Mouse (Mus musculus) midbrain, embryonic 14.5 days (tissue): ENCODE measurements at regions not wholly inside any gene's neighbourhood (a gene's known extent, or its start where the extent isn't known, plus 50 kb on each side); places are given as distances from the start of the nearest gene placed in this dataset.

Experiments
- ATAC-seq: fragments of 200-750 bp; cut with Nextera tagmentation; 2 replicates; pipeline ENCODE4 v1.8.0; 2017; ENCODE audit warnings: moderate number of reproducible peaks, moderate library complexity; ENCODE audit not compliant: low FRiP score, low TSS enrichment
- DNase-seq: peaks from one replicate; pipeline ENCODE4 v3.0.0-alpha.2; 2015
- H3K27ac ChIP-seq: fragments of 300-500 bp; sonication (generic); replicated peaks from 2 replicates; pipeline ENCODE4 v1.5.1; 2014; ENCODE audit warnings: mild to moderate bottlenecking, low read depth, low read length, moderate library complexity
- H3K27me3 ChIP-seq: fragments of 300-500 bp; sonication (generic); 2 replicates; pipeline ENCODE4 v1.6.1; 2014; ENCODE audit warnings: low read length, control low read depth, mixed read lengths; ENCODE audit not compliant: control insufficient read depth, insufficient read depth
- H3K36me3 ChIP-seq: fragments of 300-500 bp; sonication (generic); 2 replicates; pipeline ENCODE4 v1.6.1; 2014; ENCODE audit warnings: low read length, control low read depth; ENCODE audit not compliant: control insufficient read depth, insufficient read depth
- H3K4me1 ChIP-seq: fragments of 300-500 bp; sonication (generic); 2 replicates; pipeline ENCODE4 v1.6.1; 2014; ENCODE audit warnings: mild to moderate bottlenecking, antibody characterized with exemption, low read length, control low read depth; ENCODE audit not compliant: control insufficient read depth, insufficient read depth
- H3K4me2 ChIP-seq: fragments of 300-500 bp; sonication (generic); 2 replicates; pipeline ENCODE4 v1.6.1; 2014; ENCODE audit warnings: mild to moderate bottlenecking, low read length, moderate library complexity
- H3K4me3 ChIP-seq: fragments of 300-500 bp; sonication (generic); replicated peaks from 2 replicates; pipeline ENCODE4 v1.5.1; 2014; ENCODE audit warnings: low read depth, low read length
- H3K9ac ChIP-seq: fragments of 300-500 bp; sonication (generic); replicated peaks from 2 replicates; pipeline ENCODE4 v1.6.1; 2014; ENCODE audit warnings: mild to moderate bottlenecking, low read length, moderate library complexity
- H3K9me3 ChIP-seq: fragments of 300-500 bp; sonication (generic); 2 replicates; pipeline ENCODE4 v1.6.1; 2016; ENCODE audit warnings: low read length, control low read depth, mixed read lengths; ENCODE audit not compliant: control insufficient read depth
- WGBS: fragments of 180-500 bp; shearing (Covaris S2); extraction: QIAGEN DNeasy Blood & Tissue Kit; methylation state at CpG from one replicate; pipeline ENCODE4 v1.1.7; 2014; 5-methylcytosine and 5-hydroxymethylcytosine counted together

- Histone ChIP-seq H3K27ac (no peak overlapping the region), H3K9me3 (no peaks in the 10 kb centered on the region), H3K36me3 (no peaks in the 10 kb centered on the region), H3K27me3 (no peaks in the 10 kb centered on the region), H3K4me2 (no peak overlapping the region), H3K9ac (no peak overlapping the region), H3K4me1 (no peaks in the 10 kb centered on the region), H3K4me3 (no peak overlapping the region)
- DNase-seq = no peak
- no peak for ATAC-seq
- WGBS = 88% methylated on average over 1 of the region's 1 CpGs
Observed at GRCm38 (mm10) chr15:3669411-3669810, 86.1 kb upstream of the Ghr start.

- ATAC-seq = no peak
- H3K27me3 ChIP-seq = no peaks in the 10 kb centered on the region
Observed at GRCm38 (mm10) chr15:3668863-3669262, 85.6 kb upstream of the Ghr start.

GRCm38 (mm10) chr15:3648741-3649140, 65.4 kb upstream of the Ghr start:
- no peak for ATAC-seq
- no peak overlapping the region for H3K9ac ChIP-seq
- H3K27me3 ChIP-seq = no peaks in the 10 kb centered on the region
- H3K9me3 ChIP-seq = no peaks in the 10 kb centered on the region
- DNase-seq = no peak
- 95% methylated on average over 1 of the region's 1 CpGs for WGBS
- no peak overlapping the region for H3K27ac ChIP-seq
- H3K4me2 ChIP-seq = no peak overlapping the region
- H3K36me3 ChIP-seq = no peaks in the 10 kb centered on the region
- H3K4me3 ChIP-seq = no peak overlapping the region
- no peaks in the 10 kb centered on the region for H3K4me1 ChIP-seq

More at GRCm38 (mm10) chr15:3668863-3669262, 85.6 kb upstream of the Ghr start:
- Histone ChIP-seq H3K4me2 (no peak overlapping the region), H3K9ac (no peak overlapping the region), H3K4me3 (no peak overlapping the region), H3K4me1 (no peaks in the 10 kb centered on the region), H3K27ac (no peak overlapping the region), H3K9me3 (no peaks in the 10 kb centered on the region), H3K36me3 (no peaks in the 10 kb centered on the region)
- 93% methylated on average over 2 of the region's 2 CpGs for WGBS
- DNase-seq = no peak

- Histone ChIP-seq H3K9me3 (no peaks in the 10 kb centered on the region), H3K4me3 (no peak overlapping the region), H3K36me3 (no peaks in the 10 kb centered on the region), H3K9ac (no peak overlapping the region), H3K27ac (no peak overlapping the region), H3K4me1 (no peaks in the 10 kb centered on the region), H3K4me2 (no peak overlapping the region), H3K27me3 (no peaks in the 10 kb centered on the region)
- 67% methylated on average over 5 of the region's 5 CpGs for WGBS
- ATAC-seq (no peak), DNase-seq (no peak)
Observed at GRCm38 (mm10) chr15:3640091-3640490, 56.8 kb upstream of the Ghr start.
